Mouse (Mus musculus) layer of hippocampus, postnatal 25 days (tissue): ENCODE data around the gene Rad18. TPM values are rescaled to one million over a fixed set of nuclear protein-coding genes. Genes with fewer than 3 reads are reported as not detected.
"Not testable (repeated sequence)": the region's sequence is repeated elsewhere in the genome, so short reads cannot be mapped to it uniquely, and the experiment has no call there.

ENCODE experiments used
- DNase-seq, 2 experiments: peaks; one replicate each; pipeline ENCODE4 v3.0.0; 2022; ENCODE audit warnings: mixed read lengths in 2 of 2, low spot score in 1 of 2; ENCODE audit errors: extremely low spot score in 1 of 2
- total RNA-seq, 2 experiments: library from RNA; stranded (reverse); gene quantifications; 2 replicates each; pipeline ENCODE4 v1.2.3; 2021

Gene Rad18
- total RNA-seq, result 1 to 10 TPM; 6.8 TPM

GRCm38 (mm10) chr6:112696056-112696950 is at the start of gene Rad18:
Rad18 (minus strand) TSS chr6:112696686.
- DNase-seq, result peak; percentile 69 to 72

- DNase-seq, result no peak
Observed at GRCm38 (mm10) chr6:112742297-112742696, 45.8 kb upstream of the Rad18 start.

DNA sequence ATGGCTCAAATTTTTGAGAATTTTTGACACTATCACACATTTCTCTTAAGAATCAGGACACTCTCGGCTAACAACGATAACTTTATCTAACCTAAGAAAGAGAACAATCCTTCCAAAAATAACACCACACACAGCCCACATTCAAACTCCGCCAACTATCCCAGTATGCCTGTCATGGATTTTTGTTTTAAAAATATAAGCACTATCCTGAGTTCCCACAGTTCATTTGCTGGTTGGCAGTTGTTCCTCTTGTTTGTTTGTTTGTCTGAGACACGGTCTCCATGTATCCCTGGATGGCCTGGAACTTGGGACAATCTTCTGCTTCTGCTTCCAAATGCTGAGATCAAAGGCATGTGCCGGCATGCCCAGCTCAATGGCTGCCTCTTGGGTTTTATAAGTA is 45.3 kb upstream of the Rad18 start:
- DNase-seq, result no peak

DNA sequence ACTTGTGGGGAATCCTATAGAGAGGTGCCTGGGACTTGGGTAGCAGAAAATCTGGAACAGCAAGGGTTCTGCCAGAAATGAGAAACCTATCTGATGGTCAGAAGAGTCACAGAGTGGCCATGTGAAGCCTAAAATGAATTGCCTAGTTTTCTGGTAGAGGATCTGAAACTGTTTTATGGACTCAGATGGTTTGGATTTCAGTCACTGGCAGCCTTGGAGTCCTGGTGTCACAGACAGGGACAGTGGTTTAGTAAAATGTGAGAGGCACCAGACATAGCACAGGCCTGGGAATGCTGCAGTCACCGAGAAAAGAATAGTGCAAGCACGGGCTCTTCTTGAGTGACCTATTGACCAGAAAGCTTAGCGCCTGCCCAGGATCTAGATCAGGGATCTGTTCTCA is 43.1 kb upstream of the Rad18 start:
- DNase-seq, result no peak

DNA sequence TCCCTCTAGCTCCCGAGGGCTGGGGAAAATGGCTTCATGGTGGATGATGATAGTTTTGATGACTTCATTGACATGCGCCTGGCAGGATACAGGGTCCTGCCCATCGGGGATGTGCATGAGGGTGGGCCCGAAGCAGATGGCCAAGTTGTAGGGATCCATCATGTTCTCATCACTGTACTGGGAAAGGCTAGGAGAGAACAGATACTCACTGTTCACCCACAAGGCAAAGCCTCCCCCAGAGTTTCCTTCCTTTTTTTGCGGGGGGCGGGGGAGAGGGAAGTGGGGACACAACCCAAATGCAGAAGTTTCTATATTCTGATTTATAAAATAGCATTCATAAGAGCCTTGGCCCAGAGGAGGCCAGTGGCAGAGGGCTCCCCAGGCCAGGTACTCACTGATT is 42.4 kb upstream of the Rad18 start:
- DNase-seq, result no peak

DNA sequence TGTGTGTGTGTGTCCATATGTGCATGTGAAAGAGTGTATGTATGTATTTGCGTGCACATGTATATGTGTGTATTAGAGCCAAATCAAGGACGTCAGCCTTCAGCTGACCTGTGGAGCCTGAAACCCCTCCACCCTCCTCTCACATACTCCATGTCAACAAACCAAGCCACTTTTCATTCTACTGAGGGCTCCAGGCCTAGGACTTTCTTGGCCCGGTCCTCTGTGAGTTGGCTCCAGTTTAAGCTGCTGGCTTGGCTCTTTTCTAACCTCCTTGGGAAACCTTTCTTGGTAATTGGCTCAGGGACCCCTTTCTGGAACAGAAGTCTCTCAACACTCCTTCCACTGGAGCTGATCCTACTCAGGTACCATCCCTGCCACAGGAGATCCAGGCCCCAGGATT is 40.0 kb upstream of the Rad18 start:
- no peak for DNase-seq

DNA sequence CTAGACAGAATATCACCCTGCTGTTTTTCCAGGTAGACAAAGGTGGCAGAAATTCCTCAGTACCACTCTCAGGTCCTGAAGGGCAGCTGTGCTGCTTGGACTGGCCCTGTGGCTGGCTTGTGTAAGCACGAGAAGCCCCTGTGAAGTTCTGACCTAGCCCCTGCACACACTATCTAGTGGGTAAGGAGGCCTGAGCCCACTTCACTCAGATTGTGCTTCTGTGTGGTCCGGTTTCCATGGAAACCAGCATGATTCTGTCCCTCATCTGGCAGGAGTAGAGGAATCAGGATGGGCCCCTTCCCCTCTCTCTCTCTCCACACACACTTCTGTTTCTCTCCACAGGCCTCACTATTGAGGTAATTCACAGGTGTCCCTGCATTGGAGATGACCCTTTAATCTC is 38.6 kb upstream of the Rad18 start:
- DNase-seq, result no peak

DNA sequence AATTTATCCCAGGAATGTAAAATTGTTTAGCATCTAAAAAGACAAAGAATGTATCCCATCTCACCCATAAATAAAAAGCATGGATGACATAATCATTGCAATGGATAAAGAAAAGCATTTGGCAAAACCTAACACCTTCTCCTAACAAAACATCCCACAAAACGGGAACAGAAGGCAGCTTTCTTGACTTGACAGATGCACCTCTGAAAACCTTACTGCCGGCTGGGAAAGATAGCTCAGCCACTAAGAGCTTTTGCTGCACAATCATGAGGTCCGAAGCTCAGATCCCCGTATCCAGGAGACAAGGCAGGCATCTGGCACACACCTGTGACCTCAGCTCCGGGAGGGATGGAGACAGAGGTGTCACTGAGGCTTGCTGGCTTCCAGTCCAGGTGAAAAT is 37.5 kb upstream of the Rad18 start:
- no peak for DNase-seq

- DNase-seq, result no peak
Observed at GRCm38 (mm10) chr6:112732434-112732833, 35.9 kb upstream of the Rad18 start.

DNA sequence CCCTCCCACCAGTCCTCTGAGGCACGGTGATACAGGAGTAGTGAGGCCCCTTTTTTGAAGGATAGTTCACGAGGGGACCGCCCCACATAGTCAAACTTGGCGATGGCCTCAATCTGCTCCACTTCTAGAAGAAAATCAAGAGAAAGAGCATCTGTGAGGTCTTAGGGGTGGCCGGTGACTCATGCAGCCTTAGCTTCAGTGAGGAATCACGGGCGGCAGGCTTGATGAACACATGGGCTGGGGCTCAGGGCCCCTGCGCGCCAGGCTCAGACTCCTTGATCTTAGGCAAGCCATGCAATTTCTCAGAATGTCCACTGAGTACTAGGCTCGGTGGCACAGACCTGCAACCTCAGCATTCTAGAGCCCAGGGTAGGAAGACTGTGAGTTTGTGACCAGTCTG is 34.9 kb upstream of the Rad18 start:
- DNase-seq, result no peak

GRCm38 (mm10) chr6:112728760-112729422 is 32.4 kb upstream of the Rad18 start:
- peak in 1 of 2 experiments; percentile 46 for DNase-seq

GRCm38 (mm10) chr6:112725468-112725867 is 29.0 kb upstream of the Rad18 start:
- DNase-seq, result no peak

DNA sequence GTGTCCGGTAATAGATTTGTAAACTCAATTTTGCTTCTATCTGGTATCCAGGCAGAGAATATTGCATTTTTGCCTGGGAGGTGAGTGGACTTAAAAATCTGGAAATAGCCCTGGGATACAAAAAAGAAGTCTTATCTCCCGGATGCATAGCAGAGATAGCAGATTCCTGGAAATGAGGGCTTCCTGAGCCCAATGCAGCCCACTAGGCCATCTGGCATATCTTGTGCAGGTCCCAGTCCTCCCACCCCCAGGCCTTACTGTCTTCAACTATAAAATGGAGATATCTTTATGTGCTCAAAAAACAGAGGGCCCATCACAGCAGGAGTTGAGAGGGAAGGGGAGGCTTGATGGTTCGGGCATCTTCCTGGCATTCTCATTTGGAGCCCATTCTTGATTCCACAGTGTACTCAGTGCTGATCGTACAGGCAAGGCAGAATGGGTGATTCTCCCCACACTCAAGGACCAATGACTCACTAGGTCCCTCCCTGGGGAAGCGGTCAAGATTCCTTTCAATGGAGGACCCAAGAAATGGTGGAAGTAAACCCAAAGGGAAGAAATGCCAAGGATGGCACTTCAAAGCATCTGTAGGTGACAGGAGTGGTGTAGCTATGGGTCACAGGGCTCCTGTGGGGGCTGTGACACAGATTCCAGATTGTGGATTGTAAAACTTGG is 24.1 kb upstream of the Rad18 start:
- DNase-seq, result no peak

DNA sequence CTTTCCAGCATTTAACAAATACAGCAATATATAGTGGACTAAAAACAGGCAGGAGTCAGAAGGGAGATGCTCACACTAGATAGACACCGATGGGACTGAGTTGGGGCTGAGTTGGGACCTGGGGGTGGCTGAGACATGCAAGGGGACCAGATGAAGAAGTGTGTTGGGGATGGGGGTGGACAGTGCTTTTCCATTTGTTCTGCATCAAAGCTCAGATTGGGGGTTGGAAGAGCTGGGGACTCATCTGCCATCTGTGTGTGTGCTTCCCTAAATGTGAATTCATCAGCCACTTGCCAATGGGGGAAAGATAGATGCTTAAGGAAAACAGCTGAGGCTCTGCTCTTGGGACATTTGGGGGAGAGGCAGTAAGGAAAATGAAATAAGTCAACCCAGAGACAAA is 23.5 kb upstream of the Rad18 start:
- DNase-seq, result no peak

DNA sequence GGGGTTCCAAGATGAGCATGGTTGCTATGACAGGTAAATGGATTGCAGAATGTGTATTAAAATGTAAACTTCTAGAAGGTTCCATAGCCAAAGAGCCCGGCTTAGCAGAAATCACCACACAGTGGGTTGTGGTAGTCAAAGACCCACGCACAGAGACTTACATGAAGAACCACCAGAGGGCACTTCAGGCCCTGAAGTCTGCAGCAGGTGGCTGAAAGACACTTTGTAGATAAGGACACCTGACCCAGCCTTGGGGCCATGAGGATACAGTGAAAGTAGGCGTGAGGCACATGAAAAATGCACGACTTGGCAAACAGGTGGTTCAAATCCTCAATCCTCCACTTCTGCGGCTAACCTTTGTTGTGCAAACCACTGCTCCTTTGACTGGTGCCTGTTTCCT is 20.7 kb upstream of the Rad18 start:
- DNase-seq, result no peak

GRCm38 (mm10) chr6:112713951-112714350 is 17.5 kb upstream of the Rad18 start:
- no peak for DNase-seq

- not testable (repeated sequence) for DNase-seq
Observed at GRCm38 (mm10) chr6:112702296-112702695, 5.8 kb upstream of the Rad18 start.

- peak in 1 of 2 experiments; percentile 78 for DNase-seq
Observed at GRCm38 (mm10) chr6:112700392-112700791, 3.9 kb upstream of the Rad18 start.

GRCm38 (mm10) chr6:112699115-112699514 is 2.6 kb upstream of the Rad18 start:
- DNase-seq, result no peak

- no peak for DNase-seq
Observed at GRCm38 (mm10) chr6:112694492-112694891, 2.0 kb downstream of the Rad18 start.

DNA sequence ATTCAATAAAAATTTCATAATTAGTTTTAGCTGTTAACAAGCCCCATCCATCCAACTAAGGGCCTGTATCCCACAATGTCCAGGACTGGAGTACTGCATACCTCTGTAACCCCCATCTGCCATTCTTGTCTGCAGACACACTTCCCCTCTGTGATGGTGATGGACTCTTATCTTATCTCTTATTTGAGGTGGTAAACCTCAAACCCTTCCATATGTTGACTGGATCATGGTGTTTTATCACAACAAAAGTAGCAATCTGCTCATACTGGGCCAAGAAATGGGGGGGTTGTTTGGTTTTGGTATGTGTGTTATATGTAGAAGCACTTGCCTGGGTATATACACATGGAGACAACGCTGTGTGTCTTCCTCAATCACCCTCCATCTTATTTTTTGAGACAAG is 5.0 kb downstream of the Rad18 start:
- no peak for DNase-seq
